Mouse (Mus musculus): ENCODE measurements around the gene Npas3.

DNA sequence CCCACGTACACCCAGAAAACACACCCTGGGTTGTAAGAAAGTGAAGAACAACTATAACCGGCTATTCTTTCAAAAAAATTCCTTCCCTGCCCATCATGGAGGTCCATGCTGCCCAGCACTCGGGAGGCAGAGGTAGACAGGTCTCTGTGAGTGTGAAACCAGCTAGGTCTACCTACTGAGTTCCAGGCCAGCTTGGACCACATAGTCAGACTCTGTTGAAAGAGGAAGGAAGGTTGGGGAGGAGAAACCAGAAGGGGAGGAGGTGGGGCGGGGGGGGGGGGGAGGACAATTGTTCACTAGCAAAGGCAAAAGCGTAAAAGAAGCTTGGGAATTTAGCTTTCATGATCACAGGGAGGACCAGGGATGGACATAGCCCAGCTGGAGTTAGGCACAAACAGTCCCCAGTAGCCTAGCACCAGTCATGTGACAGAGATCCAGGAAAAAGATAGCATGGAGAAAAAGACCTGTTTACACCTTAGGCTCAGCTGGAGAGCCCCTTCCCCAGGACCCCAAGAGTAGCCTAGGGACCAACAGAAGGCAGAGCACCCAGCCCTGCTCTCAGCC, 852.9 kb downstream of the Npas3 start:
- TF ChIP-seq CTCF (IDR thresholded peaks at IDR 0.05; ENCODE audit: low read depth, low read length) (no peak), POLR2A (IDR thresholded peaks at IDR 0.05; ENCODE audit: extremely low read depth, insufficient read depth, low read length) (no peak)
